Mouse (Mus musculus) bone marrow macrophage, adult 2 months (primary cell): Measurements from ENCODE around the gene Acr.

Source experiments
- CTCF ChIP-seq: IDR thresholded peaks from 2 replicates; pipeline ENCODE4 v1.5.1; 2012; ENCODE audit warnings: low read depth, mild to moderate bottlenecking, low read length, moderate library complexity
- POLR2A ChIP-seq: IDR thresholded peaks from 2 replicates; pipeline ENCODE4 v1.6.1; 2012; ENCODE audit warnings: mild to moderate bottlenecking, low read depth, low read length, borderline replicate concordance

GRCm38 (mm10) chr15:89550506-89550905 lies 17.6 kb upstream of the Acr start:
- TF ChIP-seq CTCF (no peak), POLR2A (no peak)
